Mouse (Mus musculus) midbrain, embryonic 13.5 days (tissue): ENCODE measurements around the gene Olfr1099. TPM values are rescaled to one million over a fixed set of nuclear protein-coding genes. Genes with fewer than 3 reads are reported as not detected.

Experiments used
- ATAC-seq: fragments of 200-750 bp; cut with Nextera tagmentation; 2 replicates; pipeline ENCODE4 v1.8.0; 2017; ENCODE audit warnings: mild to moderate bottlenecking, moderate TSS enrichment, moderate library complexity
- H3K27ac ChIP-seq: fragments of 300-500 bp; sonication (generic); 2 replicates; pipeline ENCODE4 v1.5.1; 2015; ENCODE audit warnings: inconsistent platforms, mild to moderate bottlenecking, moderate library complexity
- H3K27me3 ChIP-seq: fragments of 300-500 bp; sonication (generic); 2 replicates; pipeline ENCODE4 v1.6.1; 2015; ENCODE audit warnings: mild to moderate bottlenecking, inconsistent platforms
- H3K36me3 ChIP-seq: fragments of 300-500 bp; sonication (generic); 2 replicates; pipeline ENCODE4 v1.6.1; 2015; ENCODE audit warnings: mild to moderate bottlenecking, inconsistent platforms
- H3K4me1 ChIP-seq: fragments of 300-500 bp; sonication (generic); replicated peaks from 2 replicates; pipeline ENCODE4 v1.6.1; 2015; ENCODE audit warnings: inconsistent platforms
- H3K4me2 ChIP-seq: fragments of 300-500 bp; sonication (generic); replicated peaks from 2 replicates; pipeline ENCODE4 v1.6.1; 2015; ENCODE audit warnings: moderate library complexity, mild to moderate bottlenecking, inconsistent platforms
- H3K4me3 ChIP-seq: fragments of 300-500 bp; sonication (generic); replicated peaks from 2 replicates; pipeline ENCODE4 v1.5.1; 2015; ENCODE audit warnings: mild to moderate bottlenecking, inconsistent platforms
- H3K9ac ChIP-seq: fragments of 300-500 bp; sonication (generic); replicated peaks from 2 replicates; pipeline ENCODE4 v1.6.1; 2015; ENCODE audit warnings: mild to moderate bottlenecking, inconsistent platforms
- H3K9me3 ChIP-seq: fragments of 300-500 bp; sonication (generic); 2 replicates; pipeline ENCODE4 v1.6.1; 2016; ENCODE audit warnings: mild to moderate bottlenecking, inconsistent platforms
- WGBS: fragments of 180-500 bp; shearing (Covaris S2); methylation state at CpG from one replicate; pipeline ENCODE4 v1.1.7; 2015; 5-methylcytosine and 5-hydroxymethylcytosine counted together
- polyA plus RNA-seq: library from polyadenylated mRNA; unstranded; fragments of >200 nt; fragmentation: Nextera tagmentation; extraction: Ambion mirVana; gene quantifications from 2 replicates; pipeline ENCODE4 v1.2.1, GENCODE M21; 2015

The Olfr1099 gene
- polyA plus RNA-seq, result not detected in 2 replicates

DNA sequence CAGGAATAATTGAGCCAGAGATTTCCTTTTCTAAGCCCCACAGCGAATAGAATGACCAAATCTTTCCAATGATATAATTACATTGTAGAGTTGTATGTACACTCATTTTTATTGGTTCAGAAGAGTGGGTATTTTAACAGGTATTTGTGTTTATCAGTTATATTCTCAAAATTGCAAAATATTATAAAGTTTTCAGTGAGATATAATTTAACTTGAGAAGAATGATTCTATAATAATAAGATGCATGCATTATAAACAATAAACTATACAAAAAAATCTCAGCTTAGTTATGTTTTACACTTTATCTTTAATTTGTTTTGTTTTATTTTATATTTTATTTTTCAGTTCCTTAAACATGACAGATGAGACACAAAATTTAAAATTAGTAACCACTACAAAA, at the start of gene Olfr1099:
Gene Olfr1099 (minus strand): TSS at position 101 of the 400 bp plus-strand sequence.
- Histone ChIP-seq H3K27me3 (no peaks in the 10 kb centered on the region), H3K4me1 (no peaks in the 10 kb centered on the region), H3K9me3 (no peaks in the 10 kb centered on the region), H3K9ac (no peak within 1 kb of the TSS), H3K4me3 (no peak within 1 kb of the TSS), H3K4me2 (no peak within 1 kb of the TSS), H3K27ac (no peak within 1 kb of the TSS), H3K36me3 (no peaks in the 10 kb centered on the region)
- WGBS, result 89% methylated on average over 1 of the region's 1 CpGs
- no peak for ATAC-seq

DNA sequence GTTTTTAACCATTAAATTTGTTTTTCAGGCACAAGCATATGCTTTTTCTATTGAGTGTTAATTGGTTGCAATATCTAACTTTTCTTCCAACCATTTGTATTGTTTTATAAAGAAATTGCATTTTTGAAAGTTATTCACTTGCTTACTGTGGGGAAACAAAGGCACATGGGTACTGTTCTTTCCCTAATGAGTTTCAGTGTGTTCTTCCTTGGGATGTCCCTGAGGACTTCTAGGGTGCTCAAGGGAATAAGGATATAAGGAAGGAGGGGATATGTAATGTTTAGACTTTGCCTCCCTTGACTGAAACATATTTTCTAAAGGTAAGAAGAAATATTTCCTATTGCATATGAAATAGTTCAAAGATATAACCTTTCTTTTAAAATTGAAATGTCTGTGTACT, 37.6 kb upstream of the Olfr1099 start, which contains the start of gene Olfr1102:
Gene Olfr1102 (plus strand): TSS at position 301 of the 400 bp plus-strand sequence.
- no peaks in the 10 kb centered on the region for H3K9me3 ChIP-seq
- no peaks in the 10 kb centered on the region for H3K4me1 ChIP-seq
- no peaks in the 10 kb centered on the region for H3K36me3 ChIP-seq
- H3K4me2 ChIP-seq, result no peak within 1 kb of the TSS
- H3K4me3 ChIP-seq, result no peak within 1 kb of the TSS
- H3K9ac ChIP-seq, result no peak within 1 kb of the TSS
- no peak within 1 kb of the TSS for H3K27ac ChIP-seq
- no peaks in the 10 kb centered on the region for H3K27me3 ChIP-seq
- no peak for ATAC-seq

GRCm38 (mm10) chr2:86991121-86991520, 30.6 kb upstream of the Olfr1099 start, which contains the start of gene Olfr1101:
Gene Olfr1101 (minus strand): TSS chr2:86991221.
- 83% methylated on average over 3 of the region's 3 CpGs for WGBS
- no peak for ATAC-seq
- Histone ChIP-seq H3K4me2 (no peak within 1 kb of the TSS), H3K36me3 (no peaks in the 10 kb centered on the region), H3K4me1 (no peaks in the 10 kb centered on the region), H3K4me3 (no peak within 1 kb of the TSS), H3K27ac (no peak within 1 kb of the TSS), H3K9me3 (no peaks in the 10 kb centered on the region), H3K27me3 (no peaks in the 10 kb centered on the region), H3K9ac (no peak within 1 kb of the TSS)

GRCm38 (mm10) chr2:86979854-86980253, 19.4 kb upstream of the Olfr1099 start, which contains the start of gene Olfr1100:
Gene Olfr1100 (minus strand): TSS chr2:86979954.
- WGBS, result 81% methylated on average over 3 of the region's 3 CpGs
- Histone ChIP-seq H3K4me2 (no peak within 1 kb of the TSS), H3K4me3 (no peak within 1 kb of the TSS), H3K27ac (no peak within 1 kb of the TSS), H3K36me3 (no peaks in the 10 kb centered on the region), H3K9ac (no peak within 1 kb of the TSS), H3K4me1 (no peaks in the 10 kb centered on the region), H3K27me3 (no peaks in the 10 kb centered on the region), H3K9me3 (no peaks in the 10 kb centered on the region)
- ATAC-seq, result no peak

DNA sequence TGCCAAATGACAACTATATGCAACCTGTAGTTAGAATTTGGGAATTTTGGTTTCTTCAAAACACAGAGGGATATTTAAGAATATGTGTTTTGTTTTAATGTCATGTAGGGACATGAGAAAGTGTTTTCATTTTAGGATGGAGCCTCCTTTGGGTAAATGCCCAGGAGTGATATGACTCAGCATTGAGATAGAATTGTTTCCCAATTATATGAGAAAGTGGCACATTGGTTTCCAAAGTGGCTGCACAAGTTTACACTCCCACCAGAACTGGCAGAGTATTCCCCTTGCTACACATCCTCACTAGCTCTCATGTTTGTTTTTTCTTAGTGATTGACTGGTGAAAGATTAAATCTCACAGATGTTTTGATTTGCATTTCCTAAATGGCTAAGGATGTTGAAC, 33.9 kb downstream of the Olfr1099 start:
- H3K4me1 ChIP-seq, result no peaks in the 10 kb centered on the region
- H3K9me3 ChIP-seq, result no peaks in the 10 kb centered on the region
- no peak overlapping the region for H3K4me3 ChIP-seq
- H3K4me2 ChIP-seq, result no peak overlapping the region
- ATAC-seq, result no peak
- no peak overlapping the region for H3K9ac ChIP-seq
- H3K27me3 ChIP-seq, result no peaks in the 10 kb centered on the region
- H3K27ac ChIP-seq, result no peak overlapping the region
- no peaks in the 10 kb centered on the region for H3K36me3 ChIP-seq

DNA sequence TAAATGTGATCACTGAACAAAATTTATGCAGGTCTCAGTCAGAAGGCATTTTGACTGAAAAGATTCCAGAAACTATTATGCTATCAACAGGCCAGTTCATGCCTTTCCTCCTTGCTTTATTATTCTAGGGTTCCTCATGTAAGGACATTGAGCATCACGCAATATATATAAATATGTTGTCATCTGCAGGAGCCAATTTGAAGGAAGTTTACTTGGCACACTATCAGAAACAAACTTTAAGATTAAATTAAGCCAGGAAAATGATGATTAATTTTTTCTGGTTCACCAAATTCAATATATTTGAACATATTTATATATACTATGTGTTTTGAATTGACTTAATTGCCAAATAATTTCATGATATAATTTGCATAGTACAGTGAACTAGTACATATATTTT, 36.0 kb downstream of the Olfr1099 start, which contains the start of gene Olfr1098:
Gene Olfr1098 (minus strand): TSS at position 101 of the 400 bp plus-strand sequence.
- Histone ChIP-seq H3K27me3 (no peaks in the 10 kb centered on the region), H3K9ac (no peak within 1 kb of the TSS), H3K9me3 (no peaks in the 10 kb centered on the region), H3K4me3 (no peak within 1 kb of the TSS), H3K4me1 (no peaks in the 10 kb centered on the region), H3K36me3 (no peaks in the 10 kb centered on the region), H3K27ac (no peak within 1 kb of the TSS), H3K4me2 (no peak within 1 kb of the TSS)
- WGBS, result 88% methylated on average over 1 of the region's 1 CpGs
- no peak for ATAC-seq

- Histone ChIP-seq H3K9ac (no peak overlapping the region), H3K4me1 (no peaks in the 10 kb centered on the region), H3K27ac (no peak overlapping the region), H3K4me2 (no peak overlapping the region), H3K27me3 (no peaks in the 10 kb centered on the region), H3K36me3 (no peaks in the 10 kb centered on the region), H3K4me3 (no peak overlapping the region), H3K9me3 (no peaks in the 10 kb centered on the region)
- WGBS, result 89% methylated on average over 2 of the region's 2 CpGs
- ATAC-seq, result no peak
Observed at GRCm38 (mm10) chr2:86905647-86906046, 54.8 kb downstream of the Olfr1099 start.

Other genes starting within 250 kb of the Olfr1099 start
- not detected in 2 replicates for gene Olfr1089, start 227.0 kb downstream of the Olfr1099 start, polyA plus RNA-seq
- gene Olfr1090, start 201.7 kb downstream of the Olfr1099 start, polyA plus RNA-seq, result not detected in 2 replicates
- not detected in 2 replicates for gene Olfr1093, start 178.2 kb downstream of the Olfr1099 start, polyA plus RNA-seq
- not detected in 2 replicates for gene Olfr141, start 150.7 kb downstream of the Olfr1099 start, polyA plus RNA-seq
- gene Olfr1094, start 136.0 kb downstream of the Olfr1099 start, polyA plus RNA-seq, result not detected in 2 replicates
- gene Olfr1095, start 109.0 kb downstream of the Olfr1099 start, polyA plus RNA-seq, result not detected in 2 replicates
- not detected in 2 replicates for gene Gm13723, start 85.9 kb downstream of the Olfr1099 start, polyA plus RNA-seq
- not detected in 2 replicates for gene Olfr1097, start 68.5 kb downstream of the Olfr1099 start, polyA plus RNA-seq
- gene Olfr1098, start 36.1 kb downstream of the Olfr1099 start, polyA plus RNA-seq, result not detected in 2 replicates
- not detected in 2 replicates for gene Olfr1100, start 19.3 kb upstream of the Olfr1099 start, polyA plus RNA-seq
- gene Olfr1101, start 30.5 kb upstream of the Olfr1099 start, polyA plus RNA-seq, result not detected in 2 replicates
- gene Olfr1102, start 37.7 kb upstream of the Olfr1099 start, polyA plus RNA-seq, result not detected in 2 replicates
- not detected in 2 replicates for gene Olfr1104, start 66.4 kb upstream of the Olfr1099 start, polyA plus RNA-seq
- not detected in 2 replicates for gene Olfr1105, start 75.8 kb upstream of the Olfr1099 start, polyA plus RNA-seq
- gene Olfr1106, start 91.6 kb upstream of the Olfr1099 start, polyA plus RNA-seq, result not detected in 2 replicates
- gene Olfr1107, start 115.1 kb upstream of the Olfr1099 start, polyA plus RNA-seq, result not detected in 2 replicates
- not detected in 2 replicates for gene Olfr1109, start 135.3 kb upstream of the Olfr1099 start, polyA plus RNA-seq
- not detected in 2 replicates for gene Olfr259, start 153.9 kb upstream of the Olfr1099 start, polyA plus RNA-seq
- not detected in 2 replicates for gene Olfr1110, start 179.6 kb upstream of the Olfr1099 start, polyA plus RNA-seq
- gene Olfr1111, start 191.9 kb upstream of the Olfr1099 start, polyA plus RNA-seq, result not detected in 2 replicates
- not detected in 2 replicates for gene Olfr1112, start 227.1 kb upstream of the Olfr1099 start, polyA plus RNA-seq
- gene Olfr1113, start 248.3 kb upstream of the Olfr1099 start, polyA plus RNA-seq, result not detected in 2 replicates